Mouse (Mus musculus) kidney, adult 2 months (tissue): ENCODE measurements around the gene Retnlg.

Experiments
- CTCF ChIP-seq: fragments of 200-500 bp; conservative IDR thresholded peaks from 2 replicates; pipeline ENCODE4 v1.5.1; 2011; ENCODE audit warnings: low read depth, mild to moderate bottlenecking, control low read depth, low read length, moderate library complexity, mixed read lengths; ENCODE audit not compliant: insufficient read depth, insufficient read length
- POLR2A ChIP-seq: fragments of 200-500 bp; IDR thresholded peaks from one replicate; pipeline ENCODE4 v1.6.1; 2011; ENCODE audit warnings: low read depth, low read length, control low read depth

DNA sequence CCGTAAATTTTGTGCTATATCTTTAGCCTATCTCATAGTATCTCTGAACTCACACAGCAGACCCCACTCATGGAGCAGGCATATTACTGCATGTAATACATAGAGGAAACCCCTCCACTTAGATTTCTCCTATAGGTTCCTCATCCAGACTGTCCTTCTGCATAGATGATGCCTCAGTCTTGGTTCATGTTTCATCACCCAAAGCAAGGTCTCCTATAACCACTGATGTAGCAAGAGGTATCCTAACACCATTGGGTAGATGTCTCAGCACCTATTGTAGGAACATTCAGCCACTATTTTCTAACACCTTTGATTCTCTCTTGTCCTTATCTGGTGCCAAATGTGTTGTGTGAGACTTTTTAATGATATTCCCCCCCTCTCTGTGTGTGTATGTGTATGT is 667 bp upstream of the Retnlg start:
- no peak for TF ChIP-seq CTCF
- TF ChIP-seq POLR2A, result no peak
